Mouse (Mus musculus) liver, embryonic 15.5 days (tissue): ENCODE measurements at regions not wholly inside any gene's neighbourhood (a gene's known extent, or its start where the extent isn't known, plus 50 kb on each side); places are given as distances from the start of the nearest gene placed in this dataset.
"Not testable (repeated sequence)": the region's sequence is repeated elsewhere in the genome, so short reads cannot be mapped to it uniquely, and the experiment has no call there.

Experiments used
- ATAC-seq: fragments of 200-750 bp; cut with Nextera tagmentation; 2 replicates; pipeline ENCODE4 v1.8.0; 2017; ENCODE audit warnings: moderate number of reproducible peaks, mild to moderate bottlenecking, moderate library complexity; ENCODE audit not compliant: insufficient read depth
- H3K27ac ChIP-seq: fragments of 300-500 bp; sonication (generic); replicated peaks from 2 replicates; pipeline ENCODE4 v1.5.1; 2015; ENCODE audit warnings: mild to moderate bottlenecking, inconsistent platforms
- H3K27me3 ChIP-seq: fragments of 300-500 bp; sonication (generic); 2 replicates; pipeline ENCODE4 v1.6.1; 2015; ENCODE audit warnings: mild to moderate bottlenecking, inconsistent platforms
- H3K36me3 ChIP-seq: fragments of 300-500 bp; sonication (generic); replicated peaks from 2 replicates; pipeline ENCODE4 v1.6.1; 2015; ENCODE audit warnings: moderate library complexity, mild to moderate bottlenecking, inconsistent platforms
- H3K4me1 ChIP-seq: fragments of 300-500 bp; sonication (generic); replicated peaks from 2 replicates; pipeline ENCODE4 v1.6.1; 2015; ENCODE audit warnings: inconsistent platforms
- H3K4me2 ChIP-seq: fragments of 300-500 bp; sonication (generic); 2 replicates; pipeline ENCODE4 v1.6.1; 2015; ENCODE audit warnings: moderate library complexity, mild to moderate bottlenecking, inconsistent platforms
- H3K4me3 ChIP-seq: fragments of 300-500 bp; sonication (generic); replicated peaks from 2 replicates; pipeline ENCODE4 v1.5.1; 2015; ENCODE audit warnings: mild to moderate bottlenecking, inconsistent platforms
- H3K9ac ChIP-seq: fragments of 300-500 bp; sonication (generic); 2 replicates; pipeline ENCODE4 v1.6.1; 2015; ENCODE audit warnings: moderate library complexity, mild to moderate bottlenecking, inconsistent platforms
- H3K9me3 ChIP-seq: fragments of 300-500 bp; sonication (generic); replicated peaks from 2 replicates; pipeline ENCODE4 v1.6.1; 2016; ENCODE audit warnings: inconsistent platforms
- WGBS: fragments of 180-500 bp; shearing (Covaris S2); methylation state at CpG from one replicate; pipeline ENCODE4 v1.1.7; 2015; ENCODE audit warnings: mixed read lengths; ENCODE audit not compliant: insufficient replicate concordance; 5-methylcytosine and 5-hydroxymethylcytosine counted together

GRCm38 (mm10) chr3:5806947-5807575 is 56.5 kb downstream of the Gm8797 start:
- WGBS: 63% methylated on average over 2 of the region's 2 CpGs
- Histone ChIP-seq H3K9me3 (no peaks in the 10 kb centered on the region), H3K4me1 (no peaks in the 10 kb centered on the region), H3K27ac (no peak overlapping the region), H3K4me3 (no peak overlapping the region), H3K9ac (no peak overlapping the region), H3K27me3 (no peaks in the 10 kb centered on the region), H3K4me2 (no peak overlapping the region), H3K36me3 (no peaks in the 10 kb centered on the region)
- ATAC-seq: no peak

- Histone ChIP-seq H3K4me2 (no peak overlapping the region), H3K9ac (no peak overlapping the region), H3K9me3 (no peaks in the 10 kb centered on the region), H3K36me3 (no peaks in the 10 kb centered on the region), H3K4me3 (no peak overlapping the region), H3K4me1 (no peaks in the 10 kb centered on the region), H3K27ac (no peak overlapping the region), H3K27me3 (no peaks in the 10 kb centered on the region)
- ATAC-seq: no peak
- 67% methylated on average over 3 of the region's 3 CpGs for WGBS
These were observed 60.5 kb downstream of the Gm8797 start for GRCm38 (mm10) chr3:5811071-5811590.

- H3K36me3 ChIP-seq, H3K27me3 ChIP-seq, H3K9ac ChIP-seq, ATAC-seq, H3K4me2 ChIP-seq, H3K9me3 ChIP-seq, H3K4me3 ChIP-seq, H3K27ac ChIP-seq, H3K4me1 ChIP-seq: not testable (repeated sequence)
- WGBS: 54% methylated on average over 7 of the region's 7 CpGs
These were observed 69.6 kb downstream of the Gm8797 start for GRCm38 (mm10) chr3:5820243-5820642.

GRCm38 (mm10) chr3:5860237-5860636 is 109.6 kb downstream of the Gm8797 start:
- H3K36me3 ChIP-seq, H3K4me3 ChIP-seq, H3K27ac ChIP-seq, H3K4me2 ChIP-seq, H3K9ac ChIP-seq, H3K4me1 ChIP-seq, ATAC-seq, H3K9me3 ChIP-seq, H3K27me3 ChIP-seq: not testable (repeated sequence)
- 24% methylated on average over 20 of the region's 20 CpGs for WGBS

- ATAC-seq: no peak
- no peak overlapping the region for H3K27ac ChIP-seq
These were observed 119.8 kb downstream of the Gm8797 start for GRCm38 (mm10) chr3:5870407-5870806.

DNA sequence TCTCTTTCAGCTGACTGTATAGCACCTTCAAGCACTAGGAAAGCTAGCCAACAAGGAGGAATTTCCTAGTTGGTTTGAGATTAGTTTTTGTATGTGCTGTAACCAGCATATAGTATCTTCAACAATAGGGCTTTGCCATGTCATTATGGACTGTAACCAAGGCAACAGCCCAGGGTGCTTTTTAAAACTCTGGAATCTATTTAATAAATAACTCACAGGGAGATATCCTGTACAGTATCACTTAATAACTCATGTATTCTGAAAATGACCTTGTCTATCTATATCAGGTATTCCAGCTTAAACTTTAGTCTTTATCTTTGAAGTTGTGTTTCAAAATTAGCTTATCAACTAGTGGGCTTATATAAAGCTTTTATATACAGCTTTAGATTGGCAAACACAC is 128.5 kb downstream of the Gm8797 start:
- H3K9ac ChIP-seq: no peak overlapping the region
- H3K9me3 ChIP-seq: no peaks in the 10 kb centered on the region
- H3K27me3 ChIP-seq: no peaks in the 10 kb centered on the region
- no peaks in the 10 kb centered on the region for H3K36me3 ChIP-seq
- no peak overlapping the region for H3K4me3 ChIP-seq
- no peak overlapping the region for H3K27ac ChIP-seq
- no peak for ATAC-seq
- no peaks in the 10 kb centered on the region for H3K4me1 ChIP-seq
- H3K4me2 ChIP-seq: no peak overlapping the region

More at GRCm38 (mm10) chr3:5870407-5870806, 119.8 kb downstream of the Gm8797 start:
- Histone ChIP-seq H3K4me2 (no peak overlapping the region), H3K27me3 (no peaks in the 10 kb centered on the region), H3K4me3 (no peak overlapping the region), H3K4me1 (no peaks in the 10 kb centered on the region), H3K9ac (no peak overlapping the region), H3K36me3 (no peaks in the 10 kb centered on the region), H3K9me3 (no peaks in the 10 kb centered on the region)
- 50% methylated on average over 2 of the region's 2 CpGs for WGBS

- Histone ChIP-seq H3K9ac (no peak overlapping the region), H3K9me3 (no peaks in the 10 kb centered on the region), H3K4me1 (no peaks in the 10 kb centered on the region), H3K27ac (no peak overlapping the region), H3K36me3 (no peaks in the 10 kb centered on the region), H3K4me3 (no peak overlapping the region), H3K4me2 (no peak overlapping the region), H3K27me3 (no peaks in the 10 kb centered on the region)
- ATAC-seq: peak; percentile 58
- WGBS: 17% methylated on average over 1 of the region's 1 CpGs
These were observed 166.9 kb downstream of the Gm8797 start for GRCm38 (mm10) chr3:5917536-5917935.

- H3K27ac ChIP-seq, H3K4me3 ChIP-seq, H3K4me1 ChIP-seq, H3K9ac ChIP-seq, H3K9me3 ChIP-seq, H3K27me3 ChIP-seq, H3K36me3 ChIP-seq, ATAC-seq, H3K4me2 ChIP-seq: not testable (repeated sequence)
- WGBS: 67% methylated on average over 11 of the region's 11 CpGs
These were observed 199.6 kb downstream of the Gm8797 start for GRCm38 (mm10) chr3:5950243-5950642.

DNA sequence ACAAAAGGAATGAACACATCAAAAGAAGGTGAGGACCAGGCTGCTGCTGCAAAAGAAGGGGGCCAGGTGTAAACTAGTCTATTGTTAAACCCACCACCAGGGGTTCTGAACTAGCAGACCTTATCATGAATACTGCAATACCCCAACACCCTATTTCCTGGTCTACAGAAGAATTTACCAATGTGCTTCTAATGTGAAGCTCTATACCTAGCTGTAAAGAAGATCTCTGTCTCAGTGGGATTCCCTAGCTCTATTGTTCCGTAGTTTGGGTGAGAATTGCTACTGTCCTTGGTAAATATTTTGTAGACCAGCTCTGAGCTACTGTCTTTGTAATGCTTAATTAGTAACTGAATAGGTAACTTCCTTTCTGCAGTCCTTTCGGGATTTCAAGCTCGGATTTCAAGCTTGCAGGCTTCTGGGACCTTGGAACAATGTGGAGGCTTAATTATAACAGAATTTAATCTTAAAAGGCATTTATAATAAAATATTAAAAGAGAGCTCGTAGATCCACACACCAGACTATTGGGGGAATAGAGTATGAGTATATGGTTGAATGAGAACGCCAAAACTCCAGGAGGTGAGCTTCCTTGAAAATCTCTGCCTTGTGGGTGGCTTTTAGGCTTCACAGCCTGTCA is 238.5 kb downstream of the Gm8797 start:
- 44% methylated on average over 5 of the region's 5 CpGs for WGBS
- not testable (repeated sequence) for H3K4me1 ChIP-seq, ATAC-seq, H3K36me3 ChIP-seq, H3K4me2 ChIP-seq, H3K4me3 ChIP-seq, H3K9me3 ChIP-seq, H3K27me3 ChIP-seq, H3K27ac ChIP-seq, H3K9ac ChIP-seq

GRCm38 (mm10) chr3:6004423-6004822 is 253.8 kb downstream of the Gm8797 start:
- H3K9ac ChIP-seq: no peak overlapping the region
- no peaks in the 10 kb centered on the region for H3K9me3 ChIP-seq
- H3K4me1 ChIP-seq: no peaks in the 10 kb centered on the region
- ATAC-seq: no peak
- WGBS: 42% methylated on average over 1 of the region's 1 CpGs
- no peak overlapping the region for H3K4me2 ChIP-seq
- no peak overlapping the region for H3K27ac ChIP-seq
- no peak overlapping the region for H3K4me3 ChIP-seq
- H3K36me3 ChIP-seq: no peaks in the 10 kb centered on the region
- H3K27me3 ChIP-seq: no peaks in the 10 kb centered on the region

GRCm38 (mm10) chr3:6018749-6019148 is 268.1 kb downstream of the Gm8797 start:
- Histone ChIP-seq H3K9me3 (no peaks in the 10 kb centered on the region), H3K4me2 (no peak overlapping the region), H3K36me3 (no peaks in the 10 kb centered on the region), H3K4me1 (no peaks in the 10 kb centered on the region), H3K4me3 (no peak overlapping the region), H3K9ac (no peak overlapping the region), H3K27me3 (no peaks in the 10 kb centered on the region), H3K27ac (no peak overlapping the region)
- no peak for ATAC-seq
- 60% methylated on average over 1 of the region's 1 CpGs for WGBS

- 39% methylated on average over 3 of the region's 3 CpGs for WGBS
- not testable (repeated sequence) for ATAC-seq
These were observed 290.7 kb downstream of the Gm8797 start for GRCm38 (mm10) chr3:6041325-6041724.

More at GRCm38 (mm10) chr3:6041325-6041724, 290.7 kb downstream of the Gm8797 start:
- not testable (repeated sequence) for H3K27me3 ChIP-seq, H3K4me3 ChIP-seq, H3K4me1 ChIP-seq, H3K27ac ChIP-seq, H3K4me2 ChIP-seq, H3K9me3 ChIP-seq, H3K36me3 ChIP-seq, H3K9ac ChIP-seq
